Mouse (Mus musculus): ENCODE results near the gene Aldh5a1. TPM values are rescaled to one million over a fixed set of nuclear protein-coding genes. Genes with fewer than 3 reads are reported as not detected.

Gene Aldh5a1
- polyA plus RNA-seq, 1 experiment from 2014 or later: 14.4 TPM

DNA sequence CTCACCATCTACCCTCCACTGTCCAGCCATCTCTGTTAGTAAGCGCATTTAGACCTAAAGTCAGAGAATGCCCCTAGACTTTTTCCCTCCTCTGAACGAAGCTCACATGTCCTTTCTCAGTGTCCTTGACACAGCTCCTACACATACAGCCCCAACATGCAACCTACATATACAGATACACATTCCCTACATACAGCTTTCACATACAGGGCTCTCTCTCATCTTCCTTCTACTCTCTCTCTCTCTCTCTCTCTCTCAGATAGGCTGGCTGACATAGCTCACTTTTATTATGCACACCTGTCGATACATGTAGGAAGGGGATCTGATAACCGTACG, 721 bp downstream of the Aldh5a1 start:
- H3K36me3 ChIP-seq (ENCODE audit: control insufficient read depth, insufficient read depth, low read length): no peaks in the 10 kb centered on the region
- peak overlapping the region in 1 of 2 experiments; percentile 66; a peak in 1 of 4 replicates for H3K27ac ChIP-seq (replicated peaks in 1 of 2; ENCODE audit: control insufficient read depth in 1 of 2, insufficient read depth in 1 of 2, low read depth in 2 of 2, low read length in 2 of 2)
- no peaks in the 10 kb centered on the region for H3K9me3 ChIP-seq (ENCODE audit: control insufficient read depth, low read length)
- H3K9ac ChIP-seq (ENCODE audit: low read length): peak overlapping the region; percentile 96
- H3K4me2 ChIP-seq (ENCODE audit: low read length): peak overlapping the region; percentile 82
- whole genome bisulfite sequencing: 38% methylated on average over 5 of the region's 5 CpGs
- peaks cover 4 to 9% of the 10 kb centered on the region in 2 experiments; a peak in 3 of 4 replicates for H3K4me1 ChIP-seq (ENCODE audit: control insufficient read depth in 2 of 2, insufficient read depth in 2 of 2, low read length in 2 of 2)
- ATAC-seq (ENCODE audit: insufficient number of reproducible peaks, insufficient read depth, low FRiP score, low read depth): no peak
- H3K4me3 ChIP-seq (ENCODE audit: control insufficient read depth in 1 of 2, insufficient read depth in 1 of 2, low read depth in 1 of 2, low read length in 2 of 2): peak overlapping the region; percentile 91 to 93
- no peaks in the 10 kb centered on the region for H3K27me3 ChIP-seq (ENCODE audit: control insufficient read depth, insufficient read depth, low read length)

DNA sequence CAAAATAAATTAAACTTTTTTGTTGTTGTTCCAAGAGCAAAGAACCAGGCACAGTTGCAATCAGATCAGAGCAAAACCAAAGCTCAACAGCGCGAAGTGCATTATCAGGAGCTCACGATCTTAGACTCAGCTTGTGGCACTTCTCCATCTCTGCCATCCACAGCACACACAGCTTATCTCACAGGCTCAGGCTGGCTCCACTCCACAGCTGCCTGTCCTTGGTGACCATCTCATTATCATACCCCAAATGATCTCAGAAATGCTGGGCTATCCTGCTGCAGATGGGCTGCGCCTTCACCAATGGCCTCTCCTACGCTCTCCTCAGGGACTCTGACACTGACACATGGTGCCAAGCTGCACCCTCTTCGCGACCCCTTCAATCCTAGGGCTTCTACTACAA, 4.3 kb downstream of the Aldh5a1 start:
- H3K4me1 ChIP-seq (ENCODE audit: control insufficient read depth in 2 of 2, insufficient read depth in 2 of 2, low read length in 2 of 2): peaks cover 4% of the 10 kb centered on the region in 2 experiments; a peak in 3 of 4 replicates
- no peak overlapping the region for H3K4me3 ChIP-seq (ENCODE audit: control insufficient read depth in 1 of 2, insufficient read depth in 1 of 2, low read depth in 1 of 2, low read length in 2 of 2)
- no peak for ATAC-seq (ENCODE audit: insufficient number of reproducible peaks, insufficient read depth, low FRiP score, low read depth)
- no peak overlapping the region for H3K9ac ChIP-seq (ENCODE audit: low read length)
- 80% methylated on average over 7 of the region's 7 CpGs for WGBS
- no peaks in the 10 kb centered on the region for H3K27me3 ChIP-seq (ENCODE audit: control insufficient read depth, insufficient read depth, low read length)
- H3K36me3 ChIP-seq (ENCODE audit: control insufficient read depth, insufficient read depth, low read length): peaks cover 7% of the 10 kb centered on the region; the same call in 1 of the 2 replicates
- H3K27ac ChIP-seq (replicated peaks in 1 of 2; ENCODE audit: control insufficient read depth in 1 of 2, insufficient read depth in 1 of 2, low read depth in 2 of 2, low read length in 2 of 2): no peak overlapping the region
- no peaks in the 10 kb centered on the region for H3K9me3 ChIP-seq (ENCODE audit: control insufficient read depth, low read length)
- no peak overlapping the region for H3K4me2 ChIP-seq (ENCODE audit: low read length)

DNA sequence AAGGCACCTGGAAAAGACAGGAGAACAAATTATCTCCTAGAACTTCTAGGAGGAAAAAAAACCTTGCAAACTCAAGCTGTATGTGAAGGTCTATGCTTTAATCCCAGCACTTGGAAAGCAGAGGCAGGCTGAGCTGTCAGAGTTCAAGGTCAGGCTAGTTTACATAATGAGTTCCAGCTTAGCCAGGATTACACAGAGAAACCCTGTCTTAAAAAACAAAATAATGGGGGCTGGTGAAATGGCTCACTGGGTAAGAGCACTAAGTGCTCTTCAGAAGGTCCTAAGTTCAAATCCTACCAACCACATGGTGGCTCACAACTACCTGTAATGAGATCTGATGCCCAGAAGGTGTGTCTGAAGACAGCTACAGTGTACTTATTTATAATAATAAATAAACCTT, 6.9 kb downstream of the Aldh5a1 start:
- Histone ChIP-seq H3K27me3 (ENCODE audit: control insufficient read depth, insufficient read depth, low read length) (no peaks in the 10 kb centered on the region), H3K4me2 (ENCODE audit: low read length) (no peak overlapping the region), H3K9ac (ENCODE audit: low read length) (no peak overlapping the region), H3K4me1 (ENCODE audit: control insufficient read depth in 2 of 2, insufficient read depth in 2 of 2, low read length in 2 of 2) (peaks cover 0 to 5% of the 10 kb centered on the region in 2 experiments; a peak in 2 of 4 replicates), H3K9me3 (ENCODE audit: control insufficient read depth, low read length) (no peaks in the 10 kb centered on the region), H3K36me3 (ENCODE audit: control insufficient read depth, insufficient read depth, low read length) (peaks cover 15% of the 10 kb centered on the region), H3K4me3 (ENCODE audit: control insufficient read depth in 1 of 2, insufficient read depth in 1 of 2, low read depth in 1 of 2, low read length in 2 of 2) (no peak overlapping the region), H3K27ac (replicated peaks in 1 of 2; ENCODE audit: control insufficient read depth in 1 of 2, insufficient read depth in 1 of 2, low read depth in 2 of 2, low read length in 2 of 2) (no peak overlapping the region)
- ATAC-seq (ENCODE audit: insufficient number of reproducible peaks, insufficient read depth, low FRiP score, low read depth): no peak

DNA sequence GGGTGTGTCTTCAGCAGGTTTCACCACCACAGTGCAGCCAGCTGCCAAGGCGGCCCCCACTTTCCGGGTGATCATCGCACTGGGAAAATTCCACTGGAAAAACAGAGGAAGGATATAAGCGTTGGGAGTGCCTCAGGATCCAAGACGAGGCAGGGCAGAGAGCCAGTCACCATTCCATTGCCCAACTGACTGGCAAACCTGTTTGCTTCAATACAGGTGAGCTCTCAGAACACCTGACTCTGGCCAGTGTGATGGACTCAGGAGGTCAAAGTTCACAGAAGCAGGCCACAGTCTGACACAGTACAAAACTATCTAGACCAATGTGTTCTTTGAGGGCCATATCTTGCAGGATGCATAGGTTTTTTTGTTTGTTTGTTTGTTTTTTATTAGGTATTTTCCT, 13.5 kb downstream of the Aldh5a1 start:
- 79% methylated on average over 5 of the region's 5 CpGs for WGBS
- Histone ChIP-seq H3K27me3 (ENCODE audit: control insufficient read depth, insufficient read depth, low read length) (no peaks in the 10 kb centered on the region), H3K4me2 (ENCODE audit: low read length) (no peak overlapping the region), H3K9ac (ENCODE audit: low read length) (no peak overlapping the region), H3K36me3 (ENCODE audit: control insufficient read depth, insufficient read depth, low read length) (peaks cover 51% of the 10 kb centered on the region), H3K4me1 (ENCODE audit: control insufficient read depth in 2 of 2, insufficient read depth in 2 of 2, low read length in 2 of 2) (peaks cover 0 to 5% of the 10 kb centered on the region in 2 experiments; a peak in 1 of 4 replicates), H3K27ac (replicated peaks in 1 of 2; ENCODE audit: control insufficient read depth in 1 of 2, insufficient read depth in 1 of 2, low read depth in 2 of 2, low read length in 2 of 2) (no peak overlapping the region), H3K4me3 (ENCODE audit: control insufficient read depth in 1 of 2, insufficient read depth in 1 of 2, low read depth in 1 of 2, low read length in 2 of 2) (no peak overlapping the region), H3K9me3 (ENCODE audit: control insufficient read depth, low read length) (no peaks in the 10 kb centered on the region)
- ATAC-seq (ENCODE audit: insufficient number of reproducible peaks, insufficient read depth, low FRiP score, low read depth): no peak

DNA sequence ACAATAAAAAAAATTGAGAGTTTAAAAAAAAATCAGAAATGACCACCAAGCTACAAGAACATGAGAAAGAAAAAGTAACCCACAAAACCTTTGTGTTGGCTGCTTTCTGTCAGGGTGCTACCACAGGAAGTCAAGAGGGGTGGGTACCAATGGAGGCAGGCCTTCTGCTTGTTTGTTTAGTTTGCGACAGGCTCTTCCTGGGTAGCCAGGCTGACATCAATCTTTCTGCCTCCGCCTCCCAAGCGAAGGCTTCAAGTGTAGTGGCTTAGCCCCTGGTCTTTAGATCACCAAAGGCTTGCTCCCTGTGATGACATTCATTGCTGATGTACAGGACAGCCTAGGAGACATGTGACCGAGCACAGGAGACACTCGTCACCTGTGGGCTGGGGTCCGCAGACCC, 16.2 kb downstream of the Aldh5a1 start:
- Histone ChIP-seq H3K4me2 (ENCODE audit: low read length) (no peak overlapping the region), H3K27me3 (ENCODE audit: control insufficient read depth, insufficient read depth, low read length) (no peaks in the 10 kb centered on the region), H3K27ac (replicated peaks in 1 of 2; ENCODE audit: control insufficient read depth in 1 of 2, insufficient read depth in 1 of 2, low read depth in 2 of 2, low read length in 2 of 2) (no peak overlapping the region), H3K9me3 (ENCODE audit: control insufficient read depth, low read length) (no peaks in the 10 kb centered on the region), H3K4me3 (ENCODE audit: control insufficient read depth in 1 of 2, insufficient read depth in 1 of 2, low read depth in 1 of 2, low read length in 2 of 2) (no peak overlapping the region), H3K36me3 (ENCODE audit: control insufficient read depth, insufficient read depth, low read length) (peaks cover 65% of the 10 kb centered on the region), H3K4me1 (ENCODE audit: control insufficient read depth in 2 of 2, insufficient read depth in 2 of 2, low read length in 2 of 2) (no peaks in the 10 kb centered on the region), H3K9ac (ENCODE audit: low read length) (no peak overlapping the region)
- 76% methylated on average over 6 of the region's 6 CpGs for WGBS
- no peak for ATAC-seq (ENCODE audit: insufficient number of reproducible peaks, insufficient read depth, low FRiP score, low read depth)

DNA sequence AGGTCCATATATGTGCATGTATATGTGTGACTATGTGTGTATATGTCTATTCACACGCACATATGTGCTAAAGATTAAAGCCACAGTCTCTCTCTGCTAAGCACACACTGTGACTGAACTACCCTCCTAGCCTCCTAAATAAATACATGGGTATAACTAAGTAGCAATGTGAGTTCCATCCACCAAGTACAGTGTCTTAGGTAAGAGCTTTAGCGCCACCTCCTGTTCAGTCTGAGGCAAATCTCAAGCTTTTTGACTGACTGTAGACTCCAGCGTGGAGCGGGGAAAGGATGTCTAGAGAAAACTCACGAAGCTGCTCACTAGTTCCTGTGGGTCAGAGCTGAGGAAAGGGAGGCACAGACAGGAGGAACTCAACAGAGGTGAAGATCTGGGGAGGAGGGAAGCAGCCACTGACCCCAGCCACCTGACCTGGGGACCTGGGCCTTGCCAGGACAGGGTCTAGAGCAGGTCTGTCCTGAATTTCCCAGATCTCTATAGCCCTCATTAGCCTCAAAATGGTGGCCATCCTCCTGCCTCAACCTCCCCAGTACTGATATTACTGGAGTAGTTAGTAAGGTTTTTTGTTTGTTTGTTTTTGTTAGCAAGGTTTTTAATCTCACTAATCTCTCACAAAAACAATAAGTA, 17.0 kb downstream of the Aldh5a1 start:
- 22% methylated on average over 5 of the region's 5 CpGs for WGBS
- Histone ChIP-seq H3K27ac (replicated peaks in 1 of 2; ENCODE audit: control insufficient read depth in 1 of 2, insufficient read depth in 1 of 2, low read depth in 2 of 2, low read length in 2 of 2) (no peak overlapping the region), H3K27me3 (ENCODE audit: control insufficient read depth, insufficient read depth, low read length) (no peaks in the 10 kb centered on the region), H3K4me1 (ENCODE audit: control insufficient read depth in 2 of 2, insufficient read depth in 2 of 2, low read length in 2 of 2) (peaks cover 3 to 5% of the 10 kb centered on the region in 2 experiments; a peak in 2 of 4 replicates), H3K4me3 (ENCODE audit: control insufficient read depth in 1 of 2, insufficient read depth in 1 of 2, low read depth in 1 of 2, low read length in 2 of 2) (no peak overlapping the region), H3K4me2 (ENCODE audit: low read length) (no peak overlapping the region), H3K9me3 (ENCODE audit: control insufficient read depth, low read length) (no peaks in the 10 kb centered on the region), H3K9ac (ENCODE audit: low read length) (no peak overlapping the region), H3K36me3 (ENCODE audit: control insufficient read depth, insufficient read depth, low read length) (peaks cover 58% of the 10 kb centered on the region)
- peak; percentile 59; the same call in 1 of the 2 replicates for ATAC-seq (ENCODE audit: insufficient number of reproducible peaks, insufficient read depth, low FRiP score, low read depth)

DNA sequence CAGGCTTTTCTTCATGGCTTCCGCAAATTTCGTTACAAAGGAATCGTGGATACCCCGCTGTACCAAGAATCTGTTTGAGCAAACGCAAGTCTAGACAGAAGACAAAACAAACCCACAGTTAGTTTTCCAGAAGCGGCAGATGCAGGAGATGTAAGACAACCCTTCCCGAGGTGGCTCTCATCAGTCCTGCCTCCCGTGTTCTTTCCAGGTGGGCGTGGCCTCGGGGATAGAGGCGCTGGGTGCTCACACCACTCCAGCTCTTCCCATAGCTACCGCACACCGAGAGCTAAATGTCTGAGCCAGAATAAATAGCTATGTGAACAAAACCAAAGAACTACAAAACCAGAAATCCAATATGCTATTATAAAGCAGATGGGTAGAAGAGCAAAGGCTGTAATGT, 21.6 kb downstream of the Aldh5a1 start:
- Histone ChIP-seq H3K4me3 (ENCODE audit: control insufficient read depth in 1 of 2, insufficient read depth in 1 of 2, low read depth in 1 of 2, low read length in 2 of 2) (no peak overlapping the region), H3K27me3 (ENCODE audit: control insufficient read depth, insufficient read depth, low read length) (no peaks in the 10 kb centered on the region), H3K9me3 (ENCODE audit: control insufficient read depth, low read length) (no peaks in the 10 kb centered on the region), H3K36me3 (ENCODE audit: control insufficient read depth, insufficient read depth, low read length) (peaks cover 59% of the 10 kb centered on the region), H3K9ac (ENCODE audit: low read length) (no peak overlapping the region), H3K4me2 (ENCODE audit: low read length) (no peak overlapping the region), H3K27ac (replicated peaks in 1 of 2; ENCODE audit: control insufficient read depth in 1 of 2, insufficient read depth in 1 of 2, low read depth in 2 of 2, low read length in 2 of 2) (no peak overlapping the region), H3K4me1 (ENCODE audit: control insufficient read depth in 2 of 2, insufficient read depth in 2 of 2, low read length in 2 of 2) (peaks cover 5 to 11% of the 10 kb centered on the region in 2 experiments; a peak in 2 of 4 replicates)
- WGBS: 57% methylated on average over 13 of the region's 13 CpGs
- no peak for ATAC-seq (ENCODE audit: insufficient number of reproducible peaks, insufficient read depth, low FRiP score, low read depth)

DNA sequence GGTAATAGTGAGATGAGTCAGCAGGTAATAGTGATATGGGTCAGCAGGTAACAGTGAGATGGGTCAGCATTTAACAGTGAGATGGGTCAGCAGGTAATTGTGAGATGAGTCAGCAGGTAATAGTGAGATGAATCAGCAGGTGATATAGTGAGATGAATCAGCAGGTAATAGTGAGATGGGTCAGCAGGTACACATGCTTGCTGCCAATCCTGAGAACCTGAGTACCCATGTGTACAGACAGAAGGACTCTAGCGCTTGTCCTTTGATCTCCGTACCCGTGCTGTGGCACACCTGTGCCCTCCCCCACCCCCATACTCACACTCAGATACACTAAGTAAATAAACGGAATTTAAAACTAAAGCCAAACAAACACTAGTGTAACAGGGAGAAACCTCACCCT, 22.5 kb downstream of the Aldh5a1 start:
- Histone ChIP-seq H3K27me3 (ENCODE audit: control insufficient read depth, insufficient read depth, low read length) (no peaks in the 10 kb centered on the region), H3K9me3 (ENCODE audit: control insufficient read depth, low read length) (no peaks in the 10 kb centered on the region), H3K4me3 (ENCODE audit: control insufficient read depth in 1 of 2, insufficient read depth in 1 of 2, low read depth in 1 of 2, low read length in 2 of 2) (no peak overlapping the region), H3K27ac (replicated peaks in 1 of 2; ENCODE audit: control insufficient read depth in 1 of 2, insufficient read depth in 1 of 2, low read depth in 2 of 2, low read length in 2 of 2) (no peak overlapping the region), H3K4me2 (ENCODE audit: low read length) (no peak overlapping the region), H3K9ac (ENCODE audit: low read length) (no peak overlapping the region), H3K36me3 (ENCODE audit: control insufficient read depth, insufficient read depth, low read length) (peaks cover 64% of the 10 kb centered on the region), H3K4me1 (ENCODE audit: control insufficient read depth in 2 of 2, insufficient read depth in 2 of 2, low read length in 2 of 2) (peaks cover 5 to 11% of the 10 kb centered on the region in 2 experiments; a peak in 2 of 4 replicates)
- 74% methylated on average over 4 of the region's 4 CpGs for WGBS
- no peak for ATAC-seq (ENCODE audit: insufficient number of reproducible peaks, insufficient read depth, low FRiP score, low read depth)

All from heart, embryonic 14.5 days (tissue).